Mouse (Mus musculus): ENCODE data around the gene Ypel5.
A peak's percentile ranks its signal among the peaks of the same experiment; 100 is the strongest.

The Ypel5 gene

GRCm38 (mm10) chr17:72836158-72837115 lies at the start of gene Ypel5:
Gene Ypel5 (plus strand): TSS chr17:72836453.
- DNase-seq (ENCODE audit: low spot score in 2 of 2): peak; percentile 99

- peak in 1 of 2 experiments; percentile 44 for DNase-seq (ENCODE audit: low spot score in 2 of 2)
Measured at GRCm38 (mm10) chr17:72787886-72788436, 48.3 kb upstream of the Ypel5 start.

- no peak for DNase-seq (ENCODE audit: low spot score in 2 of 2)
Measured at GRCm38 (mm10) chr17:72793278-72793677, 43.0 kb upstream of the Ypel5 start.

- DNase-seq (ENCODE audit: low spot score in 2 of 2): peak in 1 of 2 experiments; percentile 41
Measured at GRCm38 (mm10) chr17:72794660-72795059, 41.6 kb upstream of the Ypel5 start.

GRCm38 (mm10) chr17:72795392-72796047 lies 40.7 kb upstream of the Ypel5 start:
- DNase-seq (ENCODE audit: low spot score in 2 of 2): peak in 1 of 2 experiments; percentile 46

GRCm38 (mm10) chr17:72796506-72796905 lies 39.7 kb upstream of the Ypel5 start:
- DNase-seq (ENCODE audit: low spot score in 2 of 2): peak in 1 of 2 experiments; percentile 46

- no peak for DNase-seq (ENCODE audit: low spot score in 2 of 2)
Measured at GRCm38 (mm10) chr17:72797867-72798266, 38.4 kb upstream of the Ypel5 start.

GRCm38 (mm10) chr17:72809942-72810654 lies 26.2 kb upstream of the Ypel5 start:
- no peak for DNase-seq (ENCODE audit: low spot score in 2 of 2)

GRCm38 (mm10) chr17:72813419-72814315 lies 22.6 kb upstream of the Ypel5 start:
- peak; percentile 45 to 76 for DNase-seq (ENCODE audit: low spot score in 2 of 2)

- no peak for DNase-seq (ENCODE audit: low spot score in 2 of 2)
Measured at GRCm38 (mm10) chr17:72817574-72817973, 18.7 kb upstream of the Ypel5 start.

- DNase-seq (ENCODE audit: low spot score in 2 of 2): no peak
Measured at GRCm38 (mm10) chr17:72819714-72820113, 16.5 kb upstream of the Ypel5 start.

GRCm38 (mm10) chr17:72820425-72820824 lies 15.8 kb upstream of the Ypel5 start:
- DNase-seq (ENCODE audit: low spot score in 2 of 2): no peak

GRCm38 (mm10) chr17:72821923-72822322 lies 14.3 kb upstream of the Ypel5 start:
- DNase-seq (ENCODE audit: low spot score in 2 of 2): no peak

GRCm38 (mm10) chr17:72826916-72827534 lies 9.2 kb upstream of the Ypel5 start:
- DNase-seq (ENCODE audit: low spot score in 2 of 2): no peak

GRCm38 (mm10) chr17:72828027-72828678 lies 8.1 kb upstream of the Ypel5 start:
- DNase-seq (ENCODE audit: low spot score in 2 of 2): no peak

GRCm38 (mm10) chr17:72828687-72829086 lies 7.6 kb upstream of the Ypel5 start:
- no peak for DNase-seq (ENCODE audit: low spot score in 2 of 2)

- peak; percentile 91 to 97 for DNase-seq (ENCODE audit: low spot score in 2 of 2)
Measured at GRCm38 (mm10) chr17:72837140-72837712, 973 bp downstream of the Ypel5 start.

- no peak for DNase-seq (ENCODE audit: low spot score in 2 of 2)
Measured at GRCm38 (mm10) chr17:72837824-72838474, 1.7 kb downstream of the Ypel5 start.

GRCm38 (mm10) chr17:72839000-72839399 lies 2.7 kb downstream of the Ypel5 start:
- no peak for DNase-seq (ENCODE audit: low spot score in 2 of 2)
